Mouse (Mus musculus) cerebellum, adult 2 months (tissue): ENCODE data around the gene Xlr5a.
"Not testable (repeated sequence)": the region's sequence is repeated elsewhere in the genome, so short reads cannot be mapped to it uniquely, and the experiment has no call there.

Source experiments
- CTCF ChIP-seq: fragments of 200-500 bp; IDR thresholded peaks from 2 replicates; pipeline ENCODE4 v1.5.1; 2011; ENCODE audit warnings: low read depth, mild to moderate bottlenecking, control low read depth, low read length, moderate library complexity, borderline replicate concordance; ENCODE audit not compliant: insufficient read depth
- POLR2A ChIP-seq: fragments of 200-500 bp; IDR thresholded peaks from 2 replicates; pipeline ENCODE4 v1.6.1; 2011; ENCODE audit warnings: low read length, control low read depth, borderline replicate concordance; ENCODE audit not compliant: insufficient read depth

DNA sequence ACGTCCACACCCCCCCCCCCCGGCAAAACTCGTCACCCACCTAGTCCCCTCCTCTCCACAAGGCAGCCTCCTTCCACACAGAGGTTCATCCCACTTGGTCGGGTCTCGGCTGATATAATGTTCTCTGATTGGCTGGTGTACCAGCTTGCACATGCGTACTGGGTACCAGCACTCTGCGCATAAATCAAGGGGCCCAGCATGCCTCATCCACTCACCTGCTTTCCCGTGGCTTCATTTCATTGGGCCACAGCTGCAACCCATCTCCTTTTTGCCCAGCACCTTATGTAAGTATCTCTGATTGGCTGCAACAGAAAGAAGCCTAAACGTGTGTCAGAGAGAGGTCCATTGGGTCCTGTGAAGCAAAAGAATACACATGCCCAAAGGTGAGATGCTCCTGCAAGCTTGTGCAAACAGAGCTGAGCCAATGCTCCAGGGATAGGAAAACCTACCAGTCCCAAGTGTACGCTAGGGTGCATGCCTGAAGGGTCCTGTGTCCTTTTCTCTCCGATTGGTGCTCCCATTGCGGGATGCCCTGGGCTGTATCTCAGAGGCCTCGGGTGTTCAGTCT is 195.8 kb downstream of the Xlr5a start, which contains the start of gene Xlr3a:
- not testable (repeated sequence) for TF ChIP-seq CTCF, POLR2A
